Mouse (Mus musculus) cerebellum, adult 11-12 months (tissue): ENCODE results near the gene Gm49355.
"Not testable (repeated sequence)": the region's sequence is repeated elsewhere in the genome, so short reads cannot be mapped to it uniquely, and the experiment has no call there.

Experiments
- DNase-seq: peaks from one replicate; pipeline ENCODE4 v3.0.0; 2022

Gm49355 gene

DNA sequence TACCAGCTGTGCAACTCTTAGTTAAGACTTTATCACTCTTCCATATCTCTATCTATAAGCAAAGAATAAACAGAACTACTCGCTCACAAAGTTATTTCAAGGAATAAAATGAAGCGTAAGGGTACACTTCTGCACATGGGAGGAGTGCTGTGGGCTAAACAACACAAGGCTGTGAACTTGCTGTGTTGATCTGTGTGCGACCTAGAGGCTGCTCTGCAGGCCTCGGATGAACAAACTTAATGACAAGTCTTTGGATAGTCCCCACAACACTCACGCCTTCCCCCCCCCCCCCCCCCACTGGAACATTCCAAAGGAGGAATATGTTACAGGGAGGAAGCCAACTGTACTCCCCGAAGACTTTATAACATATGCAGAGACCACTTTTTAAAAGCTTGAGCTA lies at the start of gene Gm49355:
Gene Gm49355 (plus strand): TSS at position 336 of the 400 bp plus-strand sequence.
- DNase-seq: no peak

DNA sequence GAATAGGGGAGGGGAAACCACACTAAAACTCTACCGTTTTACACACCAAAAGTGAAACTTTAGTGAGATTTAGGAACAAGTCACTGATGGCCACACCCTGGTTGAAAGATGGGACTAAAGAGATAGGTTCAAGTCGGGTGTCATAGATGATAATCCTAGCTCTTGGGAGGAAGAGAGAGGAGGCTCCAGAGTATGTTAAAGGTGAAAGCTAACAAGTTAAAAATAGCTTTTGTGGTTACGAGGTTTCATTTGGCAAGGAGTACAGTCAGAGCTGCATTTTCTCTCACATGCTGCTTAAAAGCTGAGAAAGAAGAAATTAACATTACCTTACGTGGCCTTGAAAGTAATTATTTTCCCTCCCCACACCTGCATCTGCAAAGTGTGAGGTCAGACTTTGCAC lies 40.0 kb upstream of the Gm49355 start:
- no peak for DNase-seq

DNA sequence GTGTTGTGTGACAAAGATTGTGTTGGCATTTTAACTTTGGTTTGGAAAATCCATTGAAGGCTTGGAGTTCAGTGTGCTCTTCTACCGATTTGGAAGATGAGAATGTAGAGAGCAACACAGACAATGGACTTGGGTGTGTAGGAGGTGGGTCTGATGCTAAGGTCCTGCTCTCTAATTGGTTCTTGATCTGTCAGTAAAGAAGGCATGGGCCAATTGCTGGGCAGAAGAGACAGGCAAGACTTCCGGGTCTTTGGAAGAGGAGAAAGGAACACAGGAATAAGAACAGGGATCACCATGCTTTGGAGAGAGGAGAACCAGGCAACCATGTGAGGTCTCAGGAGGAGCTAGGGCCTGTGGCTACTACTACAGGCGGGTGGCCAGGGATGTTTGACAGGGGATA lies 7.7 kb upstream of the Gm49355 start:
- no peak for DNase-seq

DNA sequence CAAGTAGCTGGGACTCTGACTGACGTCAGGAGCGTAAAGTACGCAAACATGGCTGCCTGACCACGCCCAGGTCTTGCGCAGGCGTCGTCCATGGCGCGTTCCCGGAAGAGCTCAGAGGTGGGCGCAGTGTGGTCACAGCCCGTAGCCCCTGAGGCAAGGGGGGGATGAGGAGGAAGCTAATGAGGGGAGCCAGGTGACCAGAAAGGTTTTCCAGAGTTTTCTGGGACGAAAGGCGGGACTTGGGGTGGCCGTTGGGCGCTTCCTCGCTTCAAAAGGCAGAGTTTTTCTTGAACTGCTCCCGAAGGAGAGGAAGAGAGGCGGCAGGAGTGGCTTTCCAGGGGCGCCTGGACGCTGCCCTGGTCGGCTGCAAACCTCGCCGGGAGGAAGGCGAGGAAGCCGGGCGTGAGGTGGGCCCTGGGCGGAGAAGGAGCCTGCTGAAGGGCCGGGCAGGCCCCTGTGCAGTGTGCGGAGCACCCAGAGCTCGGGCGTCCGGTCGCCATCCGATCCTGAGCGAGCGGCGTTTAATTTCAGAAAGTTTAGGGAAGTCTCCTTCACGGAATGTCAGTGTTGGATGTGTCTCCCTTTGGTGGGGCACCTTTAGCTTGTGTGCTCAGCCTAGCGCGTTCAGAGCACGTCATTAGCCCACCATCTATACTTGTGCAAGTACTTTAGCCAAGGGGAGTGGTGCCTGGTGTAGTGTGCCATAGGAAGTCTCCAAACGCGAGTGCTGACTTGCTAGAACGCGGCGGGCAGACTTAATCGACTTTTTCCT lies 551 bp downstream of the Gm49355 start, which contains the start of gene 3830406C13Rik:
Gene 3830406C13Rik (plus strand): TSS at position 33 of the 772 bp plus-strand sequence.
- peak; percentile 84 for DNase-seq

DNA sequence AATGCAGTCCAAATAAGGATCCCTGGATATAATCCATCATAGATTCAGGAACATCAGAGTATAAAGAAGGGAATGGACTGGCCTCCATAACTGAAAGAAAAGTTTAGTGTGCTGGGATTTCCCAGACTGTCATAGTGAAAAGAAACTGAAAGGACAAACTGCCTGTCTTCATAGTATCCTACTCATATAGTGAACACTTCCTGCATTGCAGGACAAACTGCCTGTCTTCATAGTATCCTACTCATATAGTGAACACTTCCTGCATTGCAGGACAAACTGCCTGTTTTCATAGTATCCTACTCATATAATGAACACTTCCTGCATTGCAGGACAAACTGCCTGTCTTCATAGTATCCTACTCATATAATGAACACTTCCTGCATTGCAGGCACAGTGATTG lies 6.0 kb downstream of the Gm49355 start:
- DNase-seq: not testable (repeated sequence)

DNA sequence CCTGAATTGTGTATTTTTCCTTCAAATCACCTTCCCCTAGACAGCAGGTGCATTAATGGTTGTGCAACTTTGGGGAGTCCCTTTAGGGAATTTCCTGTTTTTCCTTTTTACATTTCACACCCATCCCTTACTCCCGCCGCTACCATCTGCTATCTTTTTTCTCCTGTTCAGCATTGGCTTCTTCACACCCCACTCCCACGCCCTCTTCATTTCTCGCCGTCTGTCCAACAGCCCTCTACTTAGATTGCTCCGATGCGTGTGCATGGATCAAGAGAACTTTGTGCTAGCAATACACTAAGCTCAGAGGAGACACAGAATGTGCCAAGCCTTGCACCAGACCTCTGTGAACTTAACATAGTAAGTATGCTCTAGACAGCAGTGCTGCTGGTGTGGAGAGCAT lies 12.6 kb downstream of the Gm49355 start:
- DNase-seq: peak; percentile 19

DNA sequence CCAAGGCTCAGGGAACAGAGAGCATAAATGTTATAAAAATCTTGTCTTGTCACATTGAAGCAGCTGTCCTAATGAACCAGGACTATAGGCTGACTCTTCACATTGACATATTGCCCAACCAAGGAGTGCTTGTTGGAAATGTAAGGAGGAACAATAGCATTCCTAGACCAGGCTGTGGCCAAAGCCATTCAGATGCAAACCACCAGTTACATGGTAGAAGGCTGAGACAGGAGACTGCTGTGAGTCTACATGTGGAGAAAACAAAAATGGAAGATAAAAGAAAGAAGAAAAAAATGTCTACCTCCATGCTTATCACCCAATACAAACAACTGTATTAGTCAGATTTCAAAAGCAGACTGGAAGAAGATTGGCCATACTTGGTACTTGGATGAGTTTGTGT lies 15.4 kb downstream of the Gm49355 start:
- DNase-seq: no peak

DNA sequence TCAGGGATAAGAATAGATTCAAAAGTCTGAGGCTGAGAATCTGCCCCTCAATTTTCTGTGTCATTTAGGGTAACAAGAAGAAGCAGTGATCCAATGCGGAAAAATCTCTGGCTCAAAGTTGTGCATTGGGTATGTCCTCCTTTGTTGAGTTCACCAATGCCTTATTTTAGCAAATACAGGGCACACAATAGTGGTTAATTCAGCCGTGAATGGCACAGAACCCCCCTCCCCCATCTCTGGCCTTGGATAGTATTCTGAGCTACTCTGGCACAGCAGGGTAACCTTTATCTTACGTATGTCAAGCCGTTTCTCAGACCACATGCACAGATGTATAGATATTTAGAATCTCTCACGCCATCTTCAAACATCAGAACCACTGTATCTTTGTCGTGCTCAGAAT lies 15.9 kb downstream of the Gm49355 start:
- DNase-seq: no peak

DNA sequence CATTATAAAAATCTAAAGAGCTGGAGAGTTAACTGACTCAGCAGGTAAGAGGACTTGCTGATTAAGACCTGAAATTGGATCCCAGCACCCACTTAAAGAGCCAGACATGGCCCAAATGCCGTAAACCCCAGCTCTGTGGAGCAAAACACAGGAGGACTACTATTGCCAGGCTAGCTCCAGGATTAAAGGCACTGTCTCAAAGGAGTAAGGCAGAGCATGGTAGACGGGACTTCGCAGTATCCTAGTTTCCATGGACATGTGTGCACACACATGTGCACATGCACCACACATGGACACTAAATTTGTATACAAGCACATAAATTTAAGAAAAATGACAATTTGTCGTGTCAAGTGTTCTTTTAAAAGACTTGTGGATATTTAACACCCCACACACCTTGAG lies 16.5 kb downstream of the Gm49355 start:
- no peak for DNase-seq

DNA sequence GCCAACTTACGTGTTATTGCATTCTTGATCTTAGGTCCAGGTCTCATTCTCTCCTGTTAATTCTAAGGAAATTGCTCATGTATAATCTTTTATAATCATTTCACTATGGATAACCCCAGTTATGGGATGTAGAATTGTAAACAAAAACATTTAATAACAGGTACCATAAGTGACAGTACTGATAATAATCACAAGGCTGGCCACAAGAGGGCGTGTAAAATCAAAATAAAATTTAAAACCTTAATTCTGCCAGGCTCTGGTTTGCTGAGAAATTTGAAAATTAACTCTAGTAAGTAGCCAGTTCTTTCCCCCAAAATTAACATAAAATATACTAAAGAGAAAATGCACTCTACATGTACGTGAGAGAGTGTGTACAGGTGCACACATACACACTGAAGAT lies 16.9 kb downstream of the Gm49355 start:
- no peak for DNase-seq

DNA sequence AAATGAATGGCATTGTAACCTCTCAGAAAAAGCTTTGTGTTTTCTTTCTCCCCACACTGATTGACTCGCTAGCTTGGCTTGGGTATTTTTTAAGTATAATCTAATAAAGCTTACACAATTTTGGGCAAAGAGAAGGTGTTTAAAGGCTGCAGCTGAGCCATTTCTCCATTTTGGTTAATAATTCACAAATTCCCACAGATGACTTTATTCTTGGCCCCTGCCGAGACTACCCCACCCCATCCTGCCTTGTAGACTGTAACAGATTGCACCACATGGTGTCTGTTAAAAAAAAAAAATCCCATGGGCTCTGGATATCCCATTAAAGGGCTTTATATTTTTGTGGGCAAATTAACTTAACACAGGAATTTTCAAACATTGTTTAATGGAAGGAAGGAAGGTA lies 19.3 kb downstream of the Gm49355 start:
- DNase-seq: no peak

DNA sequence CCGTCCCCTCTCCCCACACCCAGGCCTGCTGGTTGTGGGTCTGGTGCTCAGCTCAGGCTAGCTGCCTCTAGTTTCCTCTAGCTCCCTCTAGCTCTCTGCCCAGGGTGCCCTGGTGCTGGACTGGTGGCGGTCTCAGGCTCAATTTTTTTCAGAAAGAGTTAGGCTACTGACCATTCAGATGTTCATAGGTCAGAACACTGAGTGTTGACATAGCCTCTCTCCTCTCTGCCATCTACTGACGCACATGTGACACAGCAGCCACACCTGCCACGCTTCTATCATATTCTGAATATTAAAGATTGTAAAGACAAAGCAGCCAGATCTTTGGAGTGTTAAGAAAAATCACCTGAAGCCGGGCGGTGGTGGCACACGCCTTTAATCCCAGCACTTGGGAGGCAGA lies 49.8 kb downstream of the Gm49355 start:
- no peak for DNase-seq

DNA sequence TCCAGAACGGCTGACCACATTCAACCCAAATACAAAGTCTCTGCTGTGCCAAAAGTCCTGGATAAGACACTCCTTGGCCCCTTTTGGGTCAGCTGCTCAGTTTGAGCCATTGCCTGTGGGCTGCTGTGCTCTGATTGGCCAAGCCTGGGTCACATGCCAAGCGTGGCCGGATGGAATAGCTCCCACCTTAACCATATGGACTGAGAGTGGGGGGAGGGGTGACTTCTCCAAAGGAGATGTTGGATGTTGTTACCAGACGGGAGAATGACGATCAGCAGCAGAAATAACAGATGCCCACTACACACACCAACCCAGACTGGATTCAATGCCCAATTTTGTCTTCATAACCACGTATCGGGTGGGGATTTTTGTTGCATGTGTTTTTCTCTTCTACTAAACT lies 51.1 kb downstream of the Gm49355 start:
- no peak for DNase-seq

DNA sequence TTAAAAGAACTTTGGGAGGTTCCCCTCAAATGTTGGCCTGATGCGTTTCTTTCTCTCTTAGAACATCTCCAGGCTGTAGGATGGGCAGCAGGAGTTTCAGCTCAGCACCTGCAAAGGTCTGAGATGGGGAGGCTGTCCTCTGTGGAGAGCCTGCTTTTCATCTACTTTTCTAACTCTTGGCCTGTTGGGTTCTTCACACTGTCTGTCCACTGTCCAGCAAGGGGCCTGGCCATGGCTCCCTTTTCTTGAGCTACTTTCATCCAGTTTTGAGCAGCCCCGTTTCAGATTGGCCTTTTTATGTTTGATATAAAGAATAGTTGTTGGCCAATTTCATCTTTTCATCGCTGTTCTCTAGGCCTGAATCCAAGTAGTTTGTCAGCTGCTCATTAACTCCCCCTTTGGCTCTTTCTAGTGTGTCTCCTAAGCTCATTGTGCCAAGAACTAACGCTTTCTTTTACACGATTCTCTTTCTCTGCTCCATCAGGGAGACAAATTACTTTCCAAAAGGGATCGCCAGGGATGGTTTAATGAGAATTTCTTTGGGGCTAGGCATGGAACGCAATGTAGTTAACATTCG lies 53.7 kb downstream of the Gm49355 start:
- no peak for DNase-seq

DNA sequence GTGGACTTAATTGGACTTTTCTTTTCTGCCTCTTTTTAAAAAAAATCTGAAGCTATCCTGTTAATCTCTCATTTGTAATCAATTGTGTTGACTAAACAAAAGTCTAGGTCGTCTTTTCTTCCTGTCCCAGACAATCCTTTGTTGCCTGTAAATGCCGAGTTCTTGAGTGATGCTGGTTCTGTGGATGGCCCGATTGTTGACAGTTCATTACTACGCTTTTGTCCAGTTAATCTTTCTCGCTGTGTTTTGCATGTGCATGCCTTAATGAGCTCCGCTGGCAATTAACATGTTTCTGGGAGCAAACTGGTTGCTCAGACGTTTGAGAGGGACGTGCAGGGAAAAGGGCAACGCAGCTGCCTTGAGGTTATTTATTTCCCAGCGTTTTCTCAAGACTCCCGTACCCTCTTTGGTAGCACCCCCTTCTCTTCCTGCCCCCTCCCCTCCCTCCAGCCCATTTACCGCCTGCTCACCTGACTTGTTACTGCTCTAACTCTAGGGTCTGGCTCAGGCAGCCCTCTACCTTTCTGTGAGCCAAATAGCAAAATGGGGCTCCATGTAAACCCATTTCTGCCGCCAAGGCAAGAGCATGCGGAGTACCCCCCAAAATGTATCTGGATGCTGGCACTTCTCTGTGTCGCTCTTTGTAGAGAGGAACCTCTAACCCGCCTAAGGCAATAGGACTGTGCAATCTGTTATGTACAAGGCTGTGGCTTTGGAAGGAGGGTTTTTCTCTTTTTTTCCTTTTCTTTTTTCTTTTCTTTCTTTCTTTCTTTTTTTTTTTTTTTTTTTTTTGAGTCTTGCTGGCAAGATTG lies 54.4 kb downstream of the Gm49355 start:
- no peak for DNase-seq

DNA sequence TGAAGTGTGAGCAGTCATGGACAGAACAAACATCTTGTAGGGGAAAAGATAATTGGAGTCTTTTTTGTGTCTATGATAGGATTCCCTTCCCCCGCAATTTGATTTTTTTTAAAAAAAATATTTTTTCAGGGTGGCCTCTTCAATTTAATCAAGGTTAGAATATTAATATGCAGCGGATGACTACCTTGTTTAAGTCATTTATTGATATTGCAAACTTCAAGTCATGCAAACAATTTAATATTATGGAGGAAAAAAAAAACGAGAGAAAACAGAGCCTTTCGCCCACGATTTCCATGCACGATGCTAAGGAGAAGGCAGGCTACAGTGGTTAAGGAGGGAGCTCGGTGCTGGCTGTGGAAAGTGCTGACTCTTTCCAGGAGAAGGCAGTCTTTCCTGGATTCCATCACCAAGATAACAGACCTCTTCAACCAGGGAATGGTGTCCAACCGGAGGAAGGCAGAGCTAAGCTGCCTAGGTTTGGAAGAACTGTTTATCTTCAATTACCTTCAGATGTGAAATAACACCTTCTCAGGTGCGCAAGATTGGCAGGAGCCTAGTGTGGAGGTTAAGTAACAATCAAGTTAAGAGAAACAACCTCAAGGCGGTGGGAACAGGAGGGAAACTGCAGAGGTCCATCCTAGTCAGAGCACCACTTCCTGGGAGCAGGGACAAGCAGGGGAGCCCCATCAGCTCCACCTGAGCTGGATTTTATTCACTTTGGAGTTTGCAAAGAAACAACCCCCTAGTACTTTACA lies 55.2 kb downstream of the Gm49355 start:
- DNase-seq: no peak

DNA sequence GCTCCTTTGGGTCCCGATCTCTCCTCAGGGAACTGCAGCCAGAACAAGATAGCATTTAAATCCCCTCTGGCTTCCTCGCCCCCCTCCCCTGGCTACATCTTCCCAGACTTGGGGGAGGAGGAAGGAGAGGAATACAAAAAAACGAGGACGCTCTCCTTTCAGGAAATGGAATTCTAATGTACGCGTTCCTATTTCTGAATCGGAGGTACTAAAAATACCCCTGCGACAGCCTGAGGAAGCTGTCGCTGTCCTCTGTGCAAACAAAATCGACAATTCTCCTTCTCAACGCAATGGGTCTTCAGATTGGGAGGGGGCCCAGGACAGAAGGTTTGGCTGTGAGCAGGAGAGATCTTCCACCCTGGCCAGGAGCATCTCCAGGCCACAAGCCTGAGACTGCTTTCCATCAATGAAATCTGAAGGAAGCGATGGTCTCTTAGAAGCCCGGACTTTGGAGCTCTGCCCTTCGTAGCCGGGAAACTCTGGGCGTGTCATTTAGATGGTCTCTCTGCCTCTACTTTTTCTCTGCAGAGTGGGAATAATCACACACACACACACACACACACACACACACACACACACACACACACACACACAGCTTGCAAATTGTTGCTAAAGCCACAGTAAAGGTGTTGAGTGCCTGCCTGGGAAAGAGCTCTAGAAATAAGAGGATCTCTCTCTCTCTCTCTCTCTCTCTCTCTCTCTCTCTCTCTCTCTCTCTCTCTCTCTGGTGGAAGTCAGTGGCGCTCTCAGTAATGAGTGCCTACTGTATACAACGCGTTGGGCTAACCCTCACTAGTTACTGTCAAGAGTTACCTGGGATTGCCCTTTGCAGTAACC lies 56.7 kb downstream of the Gm49355 start:
- no peak for DNase-seq

DNA sequence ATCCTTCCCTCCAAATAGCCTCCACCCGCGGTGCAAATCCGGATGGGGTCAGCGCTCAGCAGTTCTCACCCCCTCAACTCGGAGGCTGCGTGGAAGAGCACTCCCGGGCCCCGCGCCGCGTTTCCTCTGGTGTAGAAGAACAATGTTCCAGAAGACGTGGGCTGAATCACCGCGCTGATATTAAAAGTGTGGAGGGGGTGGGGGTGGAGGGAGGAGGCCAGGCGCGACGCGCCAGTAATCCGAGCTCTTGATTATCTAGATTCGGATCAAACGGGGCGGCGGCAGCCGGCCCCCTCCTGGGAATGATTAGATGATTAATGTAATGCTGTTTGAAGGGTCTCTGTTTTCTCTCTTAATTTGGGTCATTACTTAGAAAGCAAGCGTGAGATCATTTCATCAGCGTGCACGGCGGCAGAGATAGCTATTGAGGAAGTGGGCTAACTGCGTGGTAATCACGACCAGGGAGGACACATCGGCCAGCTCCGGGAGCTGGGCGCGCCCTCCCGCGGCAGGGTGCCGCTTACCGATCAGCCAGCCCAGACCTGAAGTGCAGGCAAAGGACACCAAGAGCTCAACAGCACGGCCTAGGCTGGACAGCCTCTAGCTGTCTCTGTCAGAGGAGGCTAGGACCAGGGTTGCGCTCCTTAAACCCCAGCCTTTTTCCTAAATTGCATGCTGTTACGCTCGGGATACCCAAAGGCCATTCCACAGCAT lies 57.5 kb downstream of the Gm49355 start:
- no peak for DNase-seq

DNA sequence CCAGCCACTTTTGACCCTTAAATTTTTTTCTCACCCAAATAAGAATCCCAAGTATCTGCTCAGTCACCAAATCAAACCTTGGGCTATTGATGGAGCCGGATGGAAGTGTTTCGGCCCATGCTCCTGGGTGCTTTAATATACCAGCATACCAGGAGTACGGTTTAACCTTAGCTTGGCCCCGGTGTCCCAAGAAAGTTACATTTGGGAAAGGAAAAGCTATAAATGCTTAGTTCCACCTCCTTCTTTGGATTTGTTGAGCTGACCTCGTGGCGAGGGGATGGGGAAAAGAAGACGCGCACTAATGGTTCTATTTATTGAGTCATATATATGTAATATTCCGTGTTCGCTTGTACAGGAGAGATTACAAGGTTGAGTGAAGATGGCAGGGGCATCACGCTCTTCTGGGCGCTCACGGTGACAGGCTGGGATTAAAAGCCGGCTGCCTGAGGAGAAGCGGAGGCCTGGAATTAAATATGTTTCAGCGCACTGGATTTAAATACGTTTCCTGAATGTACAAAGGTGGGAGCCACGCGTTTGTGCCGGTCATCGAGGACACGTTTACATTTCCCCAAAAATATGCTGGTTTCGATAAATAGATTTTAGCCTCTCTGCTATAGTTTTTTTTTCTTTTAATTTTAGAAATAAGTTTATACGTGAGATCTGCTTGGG lies 58.1 kb downstream of the Gm49355 start:
- no peak for DNase-seq

DNA sequence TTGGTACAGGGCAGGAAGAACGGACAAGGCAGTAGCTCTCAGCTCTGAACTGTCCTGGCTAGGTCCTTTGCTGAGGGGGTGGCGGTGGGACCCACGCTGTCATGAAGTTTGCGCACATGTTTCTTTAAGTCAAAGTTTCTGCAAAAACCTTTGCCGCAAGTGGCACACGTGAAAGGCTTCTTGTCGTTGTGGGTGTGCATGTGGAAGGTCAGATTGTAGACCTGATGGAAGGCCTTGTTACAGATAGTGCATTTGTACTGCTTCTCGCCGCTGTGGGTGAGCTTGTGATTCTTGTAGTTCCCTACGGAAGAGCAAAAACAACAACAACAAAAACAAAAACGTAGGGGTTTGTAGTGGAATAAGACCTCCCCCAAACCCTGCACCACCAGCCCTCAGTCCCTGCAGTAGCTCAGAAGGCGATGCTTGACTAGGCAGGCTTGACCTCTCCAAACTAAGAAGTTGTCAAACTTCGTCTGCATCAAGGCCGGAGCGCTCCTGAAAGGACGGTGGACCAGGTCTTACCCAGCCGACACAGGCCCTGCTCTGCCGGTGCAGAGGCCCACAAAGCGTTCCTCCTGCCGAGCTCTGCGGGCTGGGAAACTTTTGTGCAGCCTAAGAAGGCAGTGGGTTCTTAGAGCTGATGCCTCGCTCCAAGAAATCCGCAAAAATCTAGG lies 58.8 kb downstream of the Gm49355 start:
- no peak for DNase-seq
